Mouse (Mus musculus) cerebellum, adult 11-12 months (tissue): ENCODE results near the gene Olfr822.
"Not testable (repeated sequence)": the region's sequence is repeated elsewhere in the genome, so short reads cannot be mapped to it uniquely, and the experiment has no call there.

Experiments used
- DNase-seq: peaks from one replicate; pipeline ENCODE4 v3.0.0; 2022

Olfr822 gene

GRCm38 (mm10) chr10:130070910-130071309 is at the start of gene Olfr822:
TSS of gene Olfr822 (plus strand) at chr10:130071210.
- DNase-seq = no peak

- DNase-seq = no peak
Observed at GRCm38 (mm10) chr10:130030048-130030447, 41.0 kb upstream of the Olfr822 start, which contains the start of gene Olfr821. TSS of gene Olfr821 (plus strand) at chr10:130030348.

- no peak for DNase-seq
Observed at GRCm38 (mm10) chr10:130037096-130037495, 33.9 kb upstream of the Olfr822 start.

- DNase-seq = no peak
Observed at GRCm38 (mm10) chr10:130092838-130093440, 21.9 kb downstream of the Olfr822 start.

- no peak for DNase-seq
Observed at GRCm38 (mm10) chr10:130096104-130096503, 25.1 kb downstream of the Olfr822 start.

GRCm38 (mm10) chr10:130115283-130115682 is 44.3 kb downstream of the Olfr822 start, which contains the start of gene Olfr823:
TSS of gene Olfr823 (minus strand) at chr10:130115383.
- DNase-seq = not testable (repeated sequence)

- not testable (repeated sequence) for DNase-seq
Observed at GRCm38 (mm10) chr10:130116045-130116444, 45.0 kb downstream of the Olfr822 start.
